Mouse (Mus musculus) bone marrow, adult 2 months (tissue): ENCODE data around the gene Immp2l.

Source experiments
- CTCF ChIP-seq: fragments of 200-500 bp; IDR thresholded peaks from 2 replicates; pipeline ENCODE4 v1.5.1; 2011; ENCODE audit warnings: low read length, control low read depth; ENCODE audit not compliant: control insufficient read depth, insufficient read depth
- POLR2A ChIP-seq: fragments of 200-500 bp; IDR thresholded peaks from 2 replicates; pipeline ENCODE4 v1.6.1; 2011; ENCODE audit warnings: low read depth, mild to moderate bottlenecking, control low read depth, low read length, borderline replicate concordance; ENCODE audit not compliant: control insufficient read depth

GRCm38 (mm10) chr12:41838334-41838847 is 814.5 kb downstream of the Immp2l start:
- TF ChIP-seq CTCF: no peak
- TF ChIP-seq POLR2A: no peak
